Mouse (Mus musculus) brain, embryonic 18.5 days (tissue): ENCODE measurements around the gene Gadd45b.

Experiments used
- DNase-seq: peaks from one replicate; pipeline ENCODE4 v3.0.0-alpha.2; 2012; ENCODE audit warnings: low read depth, low spot score

Gene Gadd45b

GRCm38 (mm10) chr10:80935241-80935640 lies 5.4 kb downstream of the Gadd45b start:
- DNase-seq = no peak

- no peak for DNase-seq
Observed at GRCm38 (mm10) chr10:80935698-80936097, 5.8 kb downstream of the Gadd45b start.

- DNase-seq = no peak
Observed at GRCm38 (mm10) chr10:80936135-80936809, 6.4 kb downstream of the Gadd45b start.

- DNase-seq = no peak
Observed at GRCm38 (mm10) chr10:80936810-80937164, 6.9 kb downstream of the Gadd45b start.

- DNase-seq = no peak
Observed at GRCm38 (mm10) chr10:80937646-80938045, 7.8 kb downstream of the Gadd45b start.

- no peak for DNase-seq
Observed at GRCm38 (mm10) chr10:80938831-80939550, 9.1 kb downstream of the Gadd45b start.

- DNase-seq = no peak
Observed at GRCm38 (mm10) chr10:80939671-80940070, 9.8 kb downstream of the Gadd45b start.

GRCm38 (mm10) chr10:80940320-80940987 lies 10.6 kb downstream of the Gadd45b start:
- DNase-seq = no peak

- no peak for DNase-seq
Observed at GRCm38 (mm10) chr10:80940988-80941347, 11.1 kb downstream of the Gadd45b start.

- no peak for DNase-seq
Observed at GRCm38 (mm10) chr10:80942919-80943318, 13.0 kb downstream of the Gadd45b start.

GRCm38 (mm10) chr10:80943701-80944100 lies 13.8 kb downstream of the Gadd45b start:
- DNase-seq = no peak

- no peak for DNase-seq
Observed at GRCm38 (mm10) chr10:80944231-80944630, 14.4 kb downstream of the Gadd45b start.

- DNase-seq = no peak
Observed at GRCm38 (mm10) chr10:80946684-80947437, 17.0 kb downstream of the Gadd45b start.

GRCm38 (mm10) chr10:80947802-80948201 lies 17.9 kb downstream of the Gadd45b start:
- DNase-seq = no peak

GRCm38 (mm10) chr10:80948570-80948969 lies 18.7 kb downstream of the Gadd45b start:
- no peak for DNase-seq

- no peak for DNase-seq
Observed at GRCm38 (mm10) chr10:80949081-80949480, 19.2 kb downstream of the Gadd45b start.

- no peak for DNase-seq
Observed at GRCm38 (mm10) chr10:80950314-80950713, 20.4 kb downstream of the Gadd45b start.

GRCm38 (mm10) chr10:80951761-80952390 lies 22.0 kb downstream of the Gadd45b start:
- DNase-seq = no peak

- no peak for DNase-seq
Observed at GRCm38 (mm10) chr10:80952449-80952848, 22.6 kb downstream of the Gadd45b start.

- DNase-seq = no peak
Observed at GRCm38 (mm10) chr10:80954415-80954814, 24.5 kb downstream of the Gadd45b start.

GRCm38 (mm10) chr10:80954843-80955242 lies 25.0 kb downstream of the Gadd45b start:
- no peak for DNase-seq

GRCm38 (mm10) chr10:80955536-80955935 lies 25.7 kb downstream of the Gadd45b start:
- no peak for DNase-seq
